15 mouse cellular contexts compared by ENCODE assay signal in genomic region chr17:33385705-33386104, GRCm38 (mm10). TPM values are rescaled to one million over a fixed set of nuclear protein-coding genes. Genes with fewer than 3 reads are reported as not detected.
"Had no signal": no experiment of that assay in that cellular context is flagged by ENCODE, and none has a peak within 500 bp of the region (broad histone marks: within the 10 kb centered on the region; RNA-seq: fewer than 3 reads in every experiment).

No protein-coding gene starts in this region.

- DNase-seq: kidney, adult 11 months; kidney, adult 8-10 months; kidney, postnatal 10 days; kidney, postnatal 36 days; layer of hippocampus, postnatal 36 days; left cerebral cortex, postnatal 4 days; liver, postnatal 0 days; lung, embryonic 14.5 days; right cerebral cortex, postnatal 14 days; thymus, postnatal 25 days had no signal

- ATAC-seq: intestine, embryonic 15.5 days; liver, postnatal 0 days; lung, postnatal 0 days; midbrain, embryonic 15.5 days had no signal

RNA-seq across cellular contexts. Expression of gene Actl9, which starts 47.0 kb away (rescaled TPM):
- total RNA-seq: layer of hippocampus, adult 8-10 months; layer of hippocampus, postnatal 36 days; left cerebral cortex, postnatal 4 days; megakaryocyte, adult 5-6 weeks had no signal
